In genomic region chr17:47057966-47058365, GRCm38 (mm10) we compare ENCODE assay signal across 15 mouse cellular contexts. TPM values are rescaled to one million over a fixed set of nuclear protein-coding genes. Genes with fewer than 3 reads are reported as not detected.
DNase-seq lines count a peak whose midpoint lies in the region; ATAC-seq and TF ChIP-seq lines count a peak whose summit lies in the region.
"Had no signal": no experiment of that assay in that cellular context is flagged by ENCODE, and none has a peak within 500 bp of the region (broad histone marks: within the 10 kb centered on the region; RNA-seq: fewer than 3 reads in every experiment).

No protein-coding gene starts in this region.

- no peaks in the 10 kb centered on the region for H3K4me1 ChIP-seq in intestine, postnatal 0 days (replicated peaks; ENCODE audit: control insufficient read depth, insufficient read depth, low read length)
- no peaks in the 10 kb centered on the region for H3K4me1 ChIP-seq in intestine, embryonic 16.5 days (ENCODE audit: control insufficient read depth, insufficient read depth, low read length)
- 0 out of 2 replicates have a peak, but pooled peaks cover 4% of the 10 kb centered on the region for H3K4me1 ChIP-seq in lung, postnatal 0 days (ENCODE audit: insufficient read depth, low read depth, low read length)
- H3K4me1 ChIP-seq in MEL (ENCODE audit: control insufficient read depth in 1 of 2, insufficient read depth in 2 of 2, low read length in 2 of 2), result no peaks in the 10 kb centered on the region
- H3K4me1 ChIP-seq in small intestine, adult 2 months (ENCODE audit: control insufficient read depth, insufficient read depth, insufficient read length, low read length), result no peaks in the 10 kb centered on the region
- H3K4me1 ChIP-seq: forebrain, embryonic 12.5 days; limb, embryonic 12.5 days; midbrain, embryonic 12.5 days had no signal

- 96% methylated on average over 4 of the region's 4 CpGs for WGBS in intestine, postnatal 0 days
- WGBS in intestine, embryonic 16.5 days, result 98% methylated on average over 4 of the region's 4 CpGs
- WGBS in lung, postnatal 0 days, result 98% methylated on average over 4 of the region's 4 CpGs
- WGBS in small intestine, adult 2 months, result 98% methylated on average over 4 of the region's 4 CpGs

- no peak overlapping the region for H3K9ac ChIP-seq in intestine, postnatal 0 days (ENCODE audit: low read depth, low read length)
- H3K9ac ChIP-seq in intestine, embryonic 16.5 days (ENCODE audit: low read depth, low read length), result no peak overlapping the region
- no peak overlapping the region for H3K9ac ChIP-seq in lung, postnatal 0 days (replicated peaks; ENCODE audit: low read depth)
- H3K9ac ChIP-seq in MEL (ENCODE audit: control insufficient read depth, low read depth, low read length, poor library complexity, severe bottlenecking), result no peak overlapping the region
- H3K9ac ChIP-seq: forebrain, embryonic 12.5 days; intestine, embryonic 15.5 days; limb, embryonic 12.5 days; midbrain, embryonic 12.5 days had no signal

- H3K9me3 ChIP-seq in intestine, postnatal 0 days (ENCODE audit: control insufficient read depth), result no peaks in the 10 kb centered on the region
- H3K9me3 ChIP-seq in intestine, embryonic 16.5 days (ENCODE audit: control insufficient read depth, low read length), result 0 out of 2 replicates have a peak, but pooled peaks cover 5% of the 10 kb centered on the region
- H3K9me3 ChIP-seq in lung, postnatal 0 days (ENCODE audit: low read length), result no peaks in the 10 kb centered on the region
- no peaks in the 10 kb centered on the region for H3K9me3 ChIP-seq in MEL (replicated peaks; ENCODE audit: insufficient read depth, low read length)
- H3K9me3 ChIP-seq: forebrain, embryonic 12.5 days; intestine, embryonic 15.5 days had no signal

- peak; percentile 28; the same call in 1 of the 2 replicates for TF ChIP-seq CTCF in intestine, postnatal 0 days (IDR thresholded peaks at IDR 0.05; ENCODE audit: low read depth)
- peak; percentile 36 for TF ChIP-seq CTCF in lung, postnatal 0 days (IDR thresholded peaks at IDR 0.05)
- peak; percentile 44 to 56 (median 47) for TF ChIP-seq CTCF in MEL (IDR thresholded peaks at IDR 0.05 in 2 of 3, conservative IDR thresholded peaks at IDR 0.05 in 1 of 3; ENCODE audit: control insufficient read depth in 1 of 3, insufficient read depth in 1 of 3, low read depth in 2 of 3, low read length in 3 of 3, poor library complexity in 1 of 3, severe bottlenecking in 1 of 3)
- peak; percentile 34; the same call in 1 of the 2 replicates for TF ChIP-seq CTCF in small intestine, adult 2 months (IDR thresholded peaks at IDR 0.05; ENCODE audit: extremely low read depth, insufficient read length, insufficient replicate concordance, low read depth, low read length)

- no peak overlapping the region for H3K27ac ChIP-seq in intestine, postnatal 0 days (ENCODE audit: low read depth, low read length)
- no peak overlapping the region for H3K27ac ChIP-seq in intestine, embryonic 16.5 days (ENCODE audit: low read length)
- no peak overlapping the region for H3K27ac ChIP-seq in lung, postnatal 0 days (ENCODE audit: low read length)
- no peak overlapping the region for H3K27ac ChIP-seq in MEL (ENCODE audit: control insufficient read depth, low read depth, low read length)
- no peak overlapping the region for H3K27ac ChIP-seq in small intestine, adult 2 months (ENCODE audit: insufficient read depth, low read depth, low read length)
- H3K27ac ChIP-seq: forebrain, embryonic 12.5 days; intestine, embryonic 15.5 days; left cerebral cortex, adult 2 months; limb, embryonic 12.5 days; midbrain, embryonic 12.5 days had no signal

- no peak for TF ChIP-seq POLR2A in MEL (IDR thresholded peaks at IDR 0.05; ENCODE audit: control insufficient read depth in 1 of 2, insufficient read depth in 1 of 2, low read depth in 1 of 2, low read length in 2 of 2, poor library complexity in 1 of 2)
- no peak for TF ChIP-seq POLR2A in small intestine, adult 2 months (IDR thresholded peaks at IDR 0.05; ENCODE audit: low read depth, low read length)

- H3K36me3 ChIP-seq in intestine, postnatal 0 days (ENCODE audit: control insufficient read depth, insufficient read depth), result no peaks in the 10 kb centered on the region
- no peaks in the 10 kb centered on the region for H3K36me3 ChIP-seq in intestine, embryonic 16.5 days (ENCODE audit: control insufficient read depth, insufficient read depth, low read length)
- H3K36me3 ChIP-seq in lung, postnatal 0 days (ENCODE audit: insufficient read depth, low read length), result no peaks in the 10 kb centered on the region
- H3K36me3 ChIP-seq in MEL (ENCODE audit: control insufficient read depth in 1 of 2, insufficient read depth in 2 of 2, low read length in 2 of 2), result no peaks in the 10 kb centered on the region
- no peaks in the 10 kb centered on the region for H3K36me3 ChIP-seq in small intestine, adult 2 months (ENCODE audit: control insufficient read depth, insufficient read depth, low read length)
- H3K36me3 ChIP-seq: forebrain, embryonic 12.5 days; intestine, embryonic 15.5 days; limb, embryonic 12.5 days; midbrain, embryonic 12.5 days had no signal

- ATAC-seq in intestine, postnatal 0 days, result no peak
- ATAC-seq in intestine, embryonic 16.5 days, result no peak
- no peak for ATAC-seq in lung, postnatal 0 days
- ATAC-seq: intestine, embryonic 15.5 days had no signal

- no peak for TF ChIP-seq EP300 in lung, postnatal 0 days (IDR thresholded peaks at IDR 0.05)
- no peak for TF ChIP-seq EP300 in MEL (IDR thresholded peaks at IDR 0.05; ENCODE audit: low read depth in 1 of 2, low read length in 2 of 2)

- DNase-seq in lung, postnatal 0 days (ENCODE audit: low spot score), result no peak
- DNase-seq in lung, postnatal 4 days, result no peak
- peak; percentile 26 for DNase-seq in MEL (ENCODE audit: low read depth, low spot score)
- DNase-seq in adrenal gland, postnatal 25 days, result no peak
- DNase-seq: cerebellum, adult 18-20 months; lung, postnatal 14 days; right cerebral cortex, postnatal 14 days had no signal

- no peak; the same call in none of the 2 replicates for TF ChIP-seq RAD21 in MEL (IDR thresholded peaks at IDR 0.05; ENCODE audit: low read depth, low read length)

- H3K27me3 ChIP-seq in intestine, postnatal 0 days (replicated peaks; ENCODE audit: control insufficient read depth, insufficient read depth, low read length), result no peaks in the 10 kb centered on the region
- H3K27me3 ChIP-seq in intestine, embryonic 16.5 days (replicated peaks; ENCODE audit: control insufficient read depth, insufficient read depth, low read length), result no peaks in the 10 kb centered on the region
- no peaks in the 10 kb centered on the region for H3K27me3 ChIP-seq in lung, postnatal 0 days (replicated peaks; ENCODE audit: insufficient read depth, low read length)
- H3K27me3 ChIP-seq in MEL (ENCODE audit: control insufficient read depth in 1 of 2, insufficient read depth in 2 of 2, low read length in 2 of 2), result peaks cover 0 to 4% of the 10 kb centered on the region in 2 experiments; a peak in 3 of 4 replicates
- H3K27me3 ChIP-seq in small intestine, adult 2 months (ENCODE audit: control insufficient read depth, insufficient read depth, low read length), result no peaks in the 10 kb centered on the region
- H3K27me3 ChIP-seq: forebrain, embryonic 12.5 days; intestine, embryonic 15.5 days; limb, embryonic 12.5 days; midbrain, embryonic 12.5 days had no signal

- no peak overlapping the region for H3K4me2 ChIP-seq in intestine, postnatal 0 days (replicated peaks; ENCODE audit: low read depth)
- no peak overlapping the region for H3K4me2 ChIP-seq in intestine, embryonic 16.5 days (ENCODE audit: low read depth, low read length)
- H3K4me2 ChIP-seq in lung, postnatal 0 days (replicated peaks; ENCODE audit: low read depth, low read length), result no peak overlapping the region
- H3K4me2 ChIP-seq: forebrain, embryonic 12.5 days; intestine, embryonic 15.5 days; limb, embryonic 12.5 days; midbrain, embryonic 12.5 days had no signal

- H3K4me3 ChIP-seq in intestine, postnatal 0 days (ENCODE audit: low read depth, low read length), result no peak overlapping the region
- no peak overlapping the region for H3K4me3 ChIP-seq in intestine, embryonic 16.5 days (ENCODE audit: low read length)
- no peak overlapping the region for H3K4me3 ChIP-seq in lung, postnatal 0 days (ENCODE audit: low read depth, low read length)
- H3K4me3 ChIP-seq in MEL (ENCODE audit: control insufficient read depth in 1 of 2, insufficient read depth in 1 of 2, low read depth in 2 of 2, low read length in 2 of 2), result no peak overlapping the region
- H3K4me3 ChIP-seq in small intestine, adult 2 months (ENCODE audit: low read depth, low read length), result no peak overlapping the region
- H3K4me3 ChIP-seq: forebrain, embryonic 12.5 days; intestine, embryonic 15.5 days; left cerebral cortex, adult 2 months; limb, embryonic 12.5 days; midbrain, embryonic 12.5 days had no signal

- H3K79me2 ChIP-seq in MEL (ENCODE audit: control insufficient read depth, insufficient read depth, low read length, poor library complexity), result no peaks in the 10 kb centered on the region

TF ChIP-seq in MEL, 35 proteins besides CTCF, POLR2A, EP300 and RAD21:
- peak; percentile 34; the same call in 1 of the 2 replicates for TF ChIP-seq SMC3 (IDR thresholded peaks at IDR 0.05; ENCODE audit: low read depth, low read length)
- TF ChIP-seq ZKSCAN1 (IDR thresholded peaks at IDR 0.05; ENCODE audit: low read depth, low read length), result no peak
- no peak for TF ChIP-seq ELF1 (IDR thresholded peaks at IDR 0.05; ENCODE audit: low read depth, low read length)

RNA-seq across cellular contexts. Expression of gene Ubr2, which starts 47.6 kb away (rescaled TPM):
- 4.9 and 5.4 TPM in 2 replicates for polyA plus RNA-seq in intestine, postnatal 0 days (2015; fragmentation: Nextera tagmentation; extraction: Ambion mirVana)
- polyA plus RNA-seq in intestine, embryonic 16.5 days (2015; fragmentation: Nextera tagmentation; extraction: Ambion mirVana), result 9.1 and 10.1 TPM in 2 replicates
- 10.7 and 11.8 TPM in 2 replicates for polyA plus RNA-seq in lung, postnatal 0 days (2015; fragmentation: Nextera tagmentation; extraction: Ambion mirVana)
- 15.3 and 20.3 TPM in 2 replicates for total RNA-seq in MEL (2012; rRNA removed)
- polyA plus RNA-seq in MEL (2012; ENCODE audit: insufficient read depth in 1 of 2, insufficient read length in 2 of 2, low read depth in 1 of 2, low replicate concordance in 2 of 2, missing spikeins in 1 of 2), result 100 to 1,000 TPM in 1 of 2 experiments, 10 to 100 TPM in 1; 33.8 to 353 TPM
- 8.7 and 11.9 TPM in 2 replicates for polyA plus RNA-seq in small intestine, adult 2 months (2012; rRNA removed)
- 92.6 and 99.3 TPM in 2 replicates for total RNA-seq in adrenal gland, postnatal 25 days (2021)
